Mouse (Mus musculus) thymus, postnatal 10 days (tissue): Measurements from ENCODE around the gene Olfr1289.

Experiments
- DNase-seq, 2 experiments: peaks; one replicate each; pipeline ENCODE4 v3.0.0; 2021; ENCODE audit warnings: low spot score in 2 of 2

Gene Olfr1289

GRCm38 (mm10) chr2:111480519-111480918, at the start of gene Olfr1289:
TSS of gene Olfr1289 (plus strand) at chr2:111480819.
- DNase-seq, result no peak

GRCm38 (mm10) chr2:111448842-111449241, 31.8 kb upstream of the Olfr1289 start, which contains the start of gene Olfr1287:
TSS of gene Olfr1287 (plus strand) at chr2:111449142.
- no peak for DNase-seq

- DNase-seq, result no peak
Measured at GRCm38 (mm10) chr2:111473801-111474200, 6.8 kb upstream of the Olfr1289 start, which contains the start of gene Olfr1288. TSS of gene Olfr1288 (plus strand) at chr2:111474101.

GRCm38 (mm10) chr2:111493729-111494128, 13.1 kb downstream of the Olfr1289 start, which contains the start of gene Olfr1290:
TSS of gene Olfr1290 (minus strand) at chr2:111493829.
- DNase-seq, result no peak

DNA sequence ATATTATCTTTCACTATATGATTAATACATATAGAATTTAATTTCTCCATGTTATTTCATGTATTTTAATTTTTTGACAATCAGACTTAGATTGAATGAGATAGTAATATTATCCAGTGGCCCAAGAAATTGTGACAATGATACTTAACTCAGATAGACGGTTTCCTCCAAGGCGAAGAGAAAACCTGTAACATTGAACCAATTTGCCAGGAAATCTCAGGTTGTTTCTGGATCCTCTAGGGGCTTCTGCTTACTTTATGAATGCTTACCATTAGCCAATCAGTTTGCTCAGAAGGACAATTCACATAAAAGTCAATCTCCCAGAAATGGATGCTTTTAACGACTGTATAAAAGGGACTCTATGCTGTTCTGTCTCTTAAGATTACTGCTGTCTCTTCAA, 16.3 kb downstream of the Olfr1289 start, which contains the start of gene Olfr1291-ps1:
TSS of gene Olfr1291-ps1 (plus strand) at position 301 of the 400 bp plus-strand sequence.
- DNase-seq, result no peak

GRCm38 (mm10) chr2:111517451-111517850, 36.8 kb downstream of the Olfr1289 start:
- DNase-seq, result no peak

- no peak for DNase-seq
Measured at GRCm38 (mm10) chr2:111524903-111525302, 44.3 kb downstream of the Olfr1289 start, which contains the start of gene Olfr1293-ps. TSS of gene Olfr1293-ps (plus strand) at chr2:111525203.
